Mouse (Mus musculus) ES-Bruce4 (cell line): ENCODE data around the gene Tor2a.

Experiments used
- CTCF ChIP-seq: IDR thresholded peaks from one replicate; pipeline ENCODE4 v1.8.1; 2011; ENCODE audit warnings: low read depth, low read length
- POLR2A ChIP-seq: IDR thresholded peaks from one replicate; pipeline ENCODE4 v1.8.1; 2011; ENCODE audit warnings: low read length; ENCODE audit not compliant: insufficient read depth

GRCm38 (mm10) chr2:32722046-32722445, 35.0 kb upstream of the Tor2a start:
- no peak for TF ChIP-seq POLR2A
- TF ChIP-seq CTCF: no peak
